Mouse (Mus musculus): ENCODE measurements around the gene Gm11042.

Gene Gm11042

DNA sequence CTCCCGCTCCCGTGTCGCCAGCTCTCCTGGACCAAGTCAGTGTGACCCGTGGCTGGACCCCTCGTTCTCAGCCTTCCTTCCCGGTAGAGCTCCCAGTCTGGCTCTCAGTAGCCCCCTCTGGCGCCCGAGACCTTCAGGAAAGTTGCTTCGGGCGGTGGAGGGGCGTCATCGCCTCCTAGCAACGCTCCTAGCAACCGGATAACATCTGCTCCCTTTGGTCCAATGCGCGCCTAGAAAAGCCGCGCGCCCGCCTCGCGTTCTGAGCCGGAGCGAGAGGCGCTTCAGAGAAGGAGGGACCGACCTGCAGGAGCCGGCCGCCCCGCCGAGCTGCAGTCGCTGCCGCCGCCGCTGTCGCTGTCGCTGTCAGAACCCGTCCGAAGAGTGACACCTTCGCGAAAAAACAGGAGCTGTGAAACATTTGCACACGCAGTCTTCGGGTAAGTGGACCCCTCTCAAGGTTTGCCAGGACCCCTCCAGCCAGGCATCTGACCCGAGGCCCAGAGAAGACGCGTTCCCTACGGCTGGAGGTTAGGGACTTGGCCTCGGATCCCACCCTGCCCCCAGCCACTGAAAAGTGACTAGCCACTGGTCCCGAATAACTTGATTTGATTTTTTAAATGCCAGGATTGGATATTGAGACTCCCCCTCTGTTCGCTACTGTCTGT is 32.0 kb downstream of the Gm11042 start:
- no peak for DNase-seq (ENCODE audit: low read depth)

GRCm38 (mm10) chr12:74282846-74283245 is 33.3 kb downstream of the Gm11042 start:
- no peak for DNase-seq (ENCODE audit: low read depth)

- DNase-seq (ENCODE audit: low read depth), result no peak
Observed at GRCm38 (mm10) chr12:74281403-74281802, 34.8 kb downstream of the Gm11042 start.

GRCm38 (mm10) chr12:74277265-74277664 is 38.9 kb downstream of the Gm11042 start:
- no peak for DNase-seq (ENCODE audit: low read depth)

DNA sequence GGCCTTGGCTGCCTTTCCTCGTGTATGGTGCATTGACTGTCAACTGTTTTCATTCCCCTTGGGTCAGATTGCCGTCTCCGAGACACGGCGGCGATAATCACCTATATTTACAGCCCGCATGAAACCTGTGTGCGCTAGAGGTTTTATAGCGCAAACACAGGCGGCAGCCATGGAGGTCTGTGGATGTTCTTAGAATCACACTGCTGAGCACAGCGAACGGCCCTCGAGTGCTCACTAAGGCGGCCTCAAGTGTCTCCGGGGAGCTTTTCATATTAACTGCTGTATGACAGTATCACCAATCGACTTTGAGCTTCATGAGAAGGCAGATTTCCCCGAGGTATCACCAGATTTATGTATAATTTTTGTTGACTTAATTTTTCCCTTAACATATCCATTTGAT is 43.6 kb downstream of the Gm11042 start:
- DNase-seq (ENCODE audit: low read depth), result no peak

GRCm38 (mm10) chr12:74268644-74269285 is 47.4 kb downstream of the Gm11042 start:
- no peak for DNase-seq (ENCODE audit: low read depth)

- DNase-seq (ENCODE audit: low read depth), result peak; percentile 12
Observed at GRCm38 (mm10) chr12:74267049-74267448, 49.1 kb downstream of the Gm11042 start.

All from fibroblast of lung, adult 2 months (primary cell).